8 mouse cellular contexts compared by ENCODE assay signal in the genomic region with DNA sequence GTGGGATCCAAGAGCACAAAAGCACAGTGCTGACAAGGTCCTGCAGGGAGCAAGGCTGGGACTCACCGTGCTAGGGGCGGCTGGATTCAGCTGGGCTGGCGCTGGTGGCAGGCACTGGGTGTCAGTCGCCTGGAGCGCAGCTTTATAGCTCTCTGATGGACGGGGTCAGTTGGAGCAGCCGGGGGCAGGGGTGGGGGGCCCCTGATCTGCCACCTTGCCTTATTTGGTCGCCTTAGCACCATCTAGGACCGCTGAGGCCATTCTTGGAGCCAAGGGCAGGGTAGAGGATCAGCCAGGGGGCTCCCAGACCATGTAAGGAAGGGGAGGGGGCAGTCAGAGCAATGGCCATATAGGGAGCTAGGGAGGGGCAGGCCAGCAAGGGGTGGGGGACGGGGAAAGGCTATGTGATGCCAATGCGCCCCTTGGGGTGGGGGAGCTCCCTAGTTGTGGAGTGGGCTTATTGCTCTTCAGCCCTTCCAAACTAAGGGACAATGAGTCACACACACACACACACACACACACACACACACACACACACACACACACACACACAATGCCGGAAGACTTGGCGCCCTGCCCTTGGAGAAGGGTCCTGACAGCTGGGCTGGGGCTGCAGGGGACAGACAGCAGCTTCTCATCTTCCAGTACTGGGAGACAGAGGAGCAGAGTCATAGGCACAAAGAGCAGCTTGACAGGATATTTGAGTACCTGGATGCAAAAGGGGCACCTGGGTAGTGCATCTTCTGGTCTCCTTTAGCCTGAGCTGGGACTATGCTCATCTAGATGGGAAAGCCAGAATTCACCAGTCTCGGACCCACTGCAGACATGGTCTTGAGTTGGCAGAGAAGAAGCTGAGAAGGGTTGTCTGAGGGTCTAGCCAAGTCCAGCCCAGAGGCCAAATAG. TPM values are rescaled to one million over a fixed set of nuclear protein-coding genes. Genes with fewer than 3 reads are reported as not detected.
DNase-seq lines count a peak whose midpoint lies in the region; ATAC-seq and TF ChIP-seq lines count a peak whose summit lies in the region.
"Had no signal": no experiment of that assay in that cellular context is flagged by ENCODE, and none has a peak within 500 bp of the region (broad histone marks: within the 10 kb centered on the region; RNA-seq: fewer than 3 reads in every experiment).

Gene Actc1, minus strand, starts transcription at position 853 of the 903 bp plus-strand sequence.

- peak within 1 kb of the TSS; percentile 64 for H3K4me3 ChIP-seq in heart, embryonic 10.5 days
- H3K4me3 ChIP-seq in limb, embryonic 12.5 days (replicated peaks), result no peak within 1 kb of the TSS
- H3K4me3 ChIP-seq in cerebellum, adult 2 months (replicated peaks; ENCODE audit: insufficient read depth, low read depth, low read length), result no peak within 1 kb of the TSS

- peaks cover 19% of the 10 kb centered on the region for H3K36me3 ChIP-seq in heart, embryonic 10.5 days
- H3K36me3 ChIP-seq in limb, embryonic 12.5 days, result no peaks in the 10 kb centered on the region

- H3K4me1 ChIP-seq in heart, embryonic 10.5 days, result peaks cover 16% of the 10 kb centered on the region
- H3K4me1 ChIP-seq in limb, embryonic 12.5 days (replicated peaks), result peaks cover 10% of the 10 kb centered on the region; the same call in 1 of the 2 replicates
- H3K4me1 ChIP-seq in cerebellum, adult 2 months (ENCODE audit: control insufficient read depth, insufficient read depth, low read length), result peaks cover 7% of the 10 kb centered on the region; the same call in 1 of the 2 replicates

- H3K4me2 ChIP-seq in limb, embryonic 12.5 days, result peak within 1 kb of the TSS; percentile 38

- DNase-seq in urinary bladder, adult 2 months (ENCODE audit: low spot score), result no peak
- no peak for DNase-seq in urinary bladder, postnatal 36 days (ENCODE audit: low spot score in 2 of 2)
- peak; percentile 95 for DNase-seq in heart, embryonic 10.5 days (ENCODE audit: low spot score)
- DNase-seq in spleen, postnatal 14 days (ENCODE audit: low spot score in 2 of 2), result no peak
- no peak for DNase-seq in right cerebral cortex, postnatal 14 days
- DNase-seq in cerebellum, adult 2 months, result no peak

- no peaks in the 10 kb centered on the region for H3K9me3 ChIP-seq in heart, embryonic 10.5 days
- H3K9me3 ChIP-seq in limb, embryonic 12.5 days, result no peaks in the 10 kb centered on the region

- TF ChIP-seq POLR2A in cerebellum, adult 2 months (IDR thresholded peaks at IDR 0.05; ENCODE audit: borderline replicate concordance, insufficient read depth, low read length), result no peak

- no peaks in the 10 kb centered on the region for H3K27me3 ChIP-seq in heart, embryonic 10.5 days (ENCODE audit: insufficient read depth, poor library complexity, severe bottlenecking)
- peaks cover 2% of the 10 kb centered on the region; the same call in 1 of the 2 replicates for H3K27me3 ChIP-seq in limb, embryonic 12.5 days
- no peaks in the 10 kb centered on the region for H3K27me3 ChIP-seq in cerebellum, adult 2 months (ENCODE audit: control insufficient read depth, insufficient read depth, low read length)

- no peak for TF ChIP-seq CTCF in cerebellum, adult 2 months (IDR thresholded peaks at IDR 0.05; ENCODE audit: borderline replicate concordance, insufficient read depth, low read depth, low read length)

- H3K27ac ChIP-seq in heart, embryonic 10.5 days, result peak within 1 kb of the TSS; percentile 92
- no peak within 1 kb of the TSS for H3K27ac ChIP-seq in limb, embryonic 12.5 days
- H3K27ac ChIP-seq in cerebellum, adult 2 months (ENCODE audit: insufficient read depth, low read length), result no peak within 1 kb of the TSS
- H3K27ac ChIP-seq: liver, embryonic 14.5 days had no signal

- peak; percentile 66 for ATAC-seq in limb, embryonic 12.5 days (ENCODE audit: insufficient number of reproducible peaks, insufficient read depth, low FRiP score, low TSS enrichment, low read depth)

- H3K9ac ChIP-seq in limb, embryonic 12.5 days (replicated peaks), result no peak within 1 kb of the TSS
- H3K9ac ChIP-seq: liver, embryonic 14.5 days had no signal

- WGBS in heart, embryonic 10.5 days, result 16% methylated on average over 14 of the region's 14 CpGs
- WGBS in limb, embryonic 12.5 days, result 20% methylated on average over 13 of the region's 14 CpGs
- WGBS in cerebellum, adult 2 months, result 21% methylated on average over 14 of the region's 14 CpGs

RNA-seq across cellular contexts. Expression of gene Actc1, which starts in this region (rescaled TPM):
- polyA plus RNA-seq in urinary bladder, adult 2 months (2012; rRNA removed), result 376 and 425 TPM in 2 replicates
- 7,735 and 13,041 TPM in 2 replicates for polyA plus RNA-seq in heart, embryonic 10.5 days (2016; fragmentation: Nextera tagmentation; extraction: Ambion mirVana)
- 400 and 426 TPM in 2 replicates for polyA plus RNA-seq in limb, embryonic 12.5 days (2016; fragmentation: Nextera tagmentation; extraction: Ambion mirVana)
- polyA plus RNA-seq in cerebellum, adult 2 months (2012; rRNA removed), result not detected in 2 replicates

Comparison
In these comparisons a context has a peak if more than half of its experiments do, and no peak if none do; other contexts are left out.
1. RNA of gene Actc1 (polyA plus RNA-seq): 7,735 to 13,041 TPM in heart, embryonic 10.5 days, 376 to 425 TPM in urinary bladder, adult 2 months and 400 to 426 TPM in limb, embryonic 12.5 days; not detected in cerebellum, adult 2 months; every median in the first group is over 100 times any median in the second.
2. RNA of gene Actc1 (polyA plus RNA-seq): 7,735 to 13,041 TPM in heart, embryonic 10.5 days; 376 to 425 TPM in urinary bladder, adult 2 months and 400 to 426 TPM in limb, embryonic 12.5 days; every median in the first group is over 10 times any median in the second.